Mouse (Mus musculus) heart, embryonic 11.5 days (tissue): Measurements from ENCODE around the gene Lama5. TPM values are rescaled to one million over a fixed set of nuclear protein-coding genes. Genes with fewer than 3 reads are reported as not detected.

Experiments
- ATAC-seq: fragments of 200-750 bp; cut with Nextera tagmentation; replicated peaks from 2 replicates; pipeline ENCODE4 v1.8.0; 2017; ENCODE audit warnings: moderate library complexity; ENCODE audit not compliant: insufficient number of reproducible peaks, low FRiP score, low TSS enrichment
- H3K27ac ChIP-seq: fragments of 300-500 bp; sonication (generic); 2 replicates; pipeline ENCODE4 v1.5.1; 2014; ENCODE audit warnings: mild to moderate bottlenecking, low read depth, low read length
- H3K27me3 ChIP-seq: fragments of 300-500 bp; sonication (generic); 2 replicates; pipeline ENCODE4 v1.6.1; 2014; ENCODE audit warnings: mild to moderate bottlenecking, low read length, mixed read lengths; ENCODE audit not compliant: control insufficient read depth, insufficient read depth
- H3K36me3 ChIP-seq: fragments of 300-500 bp; sonication (generic); 2 replicates; pipeline ENCODE4 v1.6.1; 2014; ENCODE audit warnings: mild to moderate bottlenecking, low read length, moderate library complexity, mixed read lengths; ENCODE audit not compliant: control insufficient read depth, insufficient read depth
- H3K4me1 ChIP-seq: fragments of 300-500 bp; sonication (generic); 2 replicates; pipeline ENCODE4 v1.6.1; 2014; ENCODE audit warnings: low read length; ENCODE audit not compliant: control insufficient read depth, insufficient read depth
- H3K4me2 ChIP-seq: fragments of 300-500 bp; sonication (generic); 2 replicates; pipeline ENCODE4 v1.6.1; 2014; ENCODE audit warnings: mild to moderate bottlenecking, moderate library complexity
- H3K4me3 ChIP-seq: fragments of 300-500 bp; sonication (generic); 2 replicates; pipeline ENCODE4 v1.5.1; 2014; ENCODE audit warnings: low read depth, low read length
- H3K9ac ChIP-seq: fragments of 300-500 bp; sonication (generic); 2 replicates; pipeline ENCODE4 v1.6.1; 2014; ENCODE audit warnings: mild to moderate bottlenecking, low read depth, low read length, moderate library complexity
- H3K9me3 ChIP-seq: fragments of 300-500 bp; sonication (generic); replicated peaks from 2 replicates; pipeline ENCODE4 v1.6.1; 2016; ENCODE audit warnings: low read length; ENCODE audit not compliant: control insufficient read depth
- WGBS: fragments of 180-500 bp; shearing (Covaris S2); extraction: QIAGEN DNeasy Blood & Tissue Kit; methylation state at CpG from one replicate; pipeline ENCODE4 v1.1.7; 2014; ENCODE audit not compliant: insufficient replicate concordance; 5-methylcytosine and 5-hydroxymethylcytosine counted together
- polyA plus RNA-seq: library from polyadenylated mRNA; unstranded; fragments of >200 nt; fragmentation: Nextera tagmentation; extraction: Ambion mirVana; gene quantifications from 2 replicates; pipeline ENCODE4 v1.2.1, GENCODE M21; 2014

Gene Lama5
- polyA plus RNA-seq, 1 experiment from 2014 or later = 24.0 TPM

DNA sequence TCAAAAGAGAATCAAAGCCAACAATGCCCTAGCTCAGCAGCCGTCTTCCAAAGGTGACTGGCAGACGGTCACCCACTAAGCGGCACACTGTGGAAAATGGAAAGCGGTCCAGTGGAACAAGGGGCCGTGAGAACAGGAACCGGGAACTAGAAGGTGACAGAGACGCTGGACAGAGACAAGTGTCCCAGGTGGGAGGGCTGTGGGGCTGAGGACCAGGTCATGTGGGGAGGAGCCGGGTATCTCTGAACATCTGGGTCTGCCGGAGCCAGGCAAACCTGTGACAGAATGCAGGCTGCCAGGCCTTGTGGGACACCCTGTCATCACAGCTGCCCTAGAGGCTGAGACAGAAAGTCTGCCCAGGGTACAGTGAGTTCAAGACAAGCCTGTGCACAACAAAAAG is 21.2 kb downstream of the Lama5 start:
- H3K27ac ChIP-seq = no peak overlapping the region
- no peak overlapping the region for H3K4me3 ChIP-seq
- 47% methylated on average over 9 of the region's 9 CpGs for WGBS
- no peak overlapping the region for H3K4me2 ChIP-seq
- no peaks in the 10 kb centered on the region for H3K9me3 ChIP-seq
- H3K9ac ChIP-seq = no peak overlapping the region
- no peaks in the 10 kb centered on the region for H3K27me3 ChIP-seq
- no peak for ATAC-seq
- 0 out of 2 replicates have a peak, but pooled peaks cover 2% of the 10 kb centered on the region for H3K36me3 ChIP-seq
- no peaks in the 10 kb centered on the region; the same call in 1 of the 2 replicates for H3K4me1 ChIP-seq

DNA sequence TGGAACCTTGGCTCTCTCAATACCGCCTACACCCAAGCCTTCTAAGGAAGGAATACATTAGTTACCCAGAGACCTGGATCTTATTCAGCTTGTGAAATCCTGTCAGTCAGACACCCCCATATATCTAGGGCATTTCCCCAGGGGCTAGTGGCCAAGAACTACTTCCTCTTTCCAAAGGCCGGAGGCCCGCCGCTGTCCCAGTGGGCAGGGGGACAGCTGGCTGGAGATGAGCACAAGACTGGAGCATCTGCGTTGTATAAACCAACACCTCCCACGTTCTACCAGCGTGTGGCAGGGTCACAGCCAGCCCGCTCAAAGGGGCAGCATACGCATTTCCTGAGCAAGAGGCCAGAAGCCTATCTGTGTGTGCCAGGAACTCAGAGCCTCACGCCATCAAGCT is 22.9 kb downstream of the Lama5 start:
- H3K9ac ChIP-seq = no peak overlapping the region
- H3K27ac ChIP-seq = no peak overlapping the region
- H3K27me3 ChIP-seq = no peaks in the 10 kb centered on the region
- no peak overlapping the region for H3K4me3 ChIP-seq
- H3K9me3 ChIP-seq = no peaks in the 10 kb centered on the region
- 0 out of 2 replicates have a peak, but pooled peaks cover 2% of the 10 kb centered on the region for H3K36me3 ChIP-seq
- no peak overlapping the region for H3K4me2 ChIP-seq
- no peaks in the 10 kb centered on the region; the same call in 1 of the 2 replicates for H3K4me1 ChIP-seq
- 75% methylated on average over 10 of the region's 10 CpGs for WGBS
- no peak for ATAC-seq

GRCm38 (mm10) chr2:180202263-180202662 is 23.4 kb downstream of the Lama5 start:
- Histone ChIP-seq H3K4me3 (no peak overlapping the region), H3K27me3 (no peaks in the 10 kb centered on the region), H3K9me3 (no peaks in the 10 kb centered on the region), H3K27ac (no peak overlapping the region), H3K36me3 (0 out of 2 replicates have a peak, but pooled peaks cover 2% of the 10 kb centered on the region), H3K9ac (no peak overlapping the region), H3K4me2 (no peak overlapping the region), H3K4me1 (no peaks in the 10 kb centered on the region; the same call in 1 of the 2 replicates)
- ATAC-seq = no peak
- WGBS = 92% methylated on average over 14 of the region's 14 CpGs

- Histone ChIP-seq H3K4me3 (no peak overlapping the region), H3K4me1 (no peaks in the 10 kb centered on the region; the same call in 1 of the 2 replicates), H3K36me3 (0 out of 2 replicates have a peak, but pooled peaks cover 2% of the 10 kb centered on the region), H3K27me3 (no peaks in the 10 kb centered on the region), H3K27ac (no peak overlapping the region), H3K9ac (no peak overlapping the region), H3K9me3 (no peaks in the 10 kb centered on the region), H3K4me2 (no peak overlapping the region)
- ATAC-seq = no peak
- 68% methylated on average over 9 of the region's 9 CpGs for WGBS
Measured at GRCm38 (mm10) chr2:180201303-180201702, 24.4 kb downstream of the Lama5 start.

- ATAC-seq = no peak
- H3K4me3 ChIP-seq = no peak overlapping the region
- H3K36me3 ChIP-seq = 0 out of 2 replicates have a peak, but pooled peaks cover 2% of the 10 kb centered on the region
- H3K4me2 ChIP-seq = no peak overlapping the region
- no peak overlapping the region for H3K27ac ChIP-seq
- no peaks in the 10 kb centered on the region for H3K9me3 ChIP-seq
- H3K4me1 ChIP-seq = no peaks in the 10 kb centered on the region; the same call in 1 of the 2 replicates
- 73% methylated on average over 11 of the region's 11 CpGs for WGBS
- no peak overlapping the region for H3K9ac ChIP-seq
- H3K27me3 ChIP-seq = no peaks in the 10 kb centered on the region
Measured at GRCm38 (mm10) chr2:180200681-180201080, 25.0 kb downstream of the Lama5 start.

DNA sequence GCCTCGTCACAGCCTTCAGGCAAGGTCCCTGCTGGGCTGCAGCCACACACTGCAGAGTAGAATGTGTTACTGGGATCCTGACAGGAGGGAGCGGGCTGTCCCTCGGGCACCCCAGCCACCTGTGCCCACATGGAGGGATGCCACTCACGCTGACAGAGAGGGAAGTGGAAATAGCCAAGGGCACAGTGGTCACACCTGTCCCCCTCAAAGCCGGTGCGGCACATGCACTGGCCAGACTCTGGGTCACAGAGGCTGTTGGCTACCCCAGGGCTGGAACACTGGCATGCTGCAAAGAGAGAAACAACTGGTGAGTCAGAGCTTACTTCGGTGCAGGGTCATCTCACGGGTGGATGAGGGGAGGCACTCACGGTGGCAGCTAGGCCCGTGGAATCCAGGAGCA is 26.9 kb downstream of the Lama5 start:
- Histone ChIP-seq H3K9ac (no peak overlapping the region), H3K9me3 (no peaks in the 10 kb centered on the region), H3K4me3 (no peak overlapping the region), H3K4me2 (no peak overlapping the region), H3K4me1 (no peaks in the 10 kb centered on the region), H3K27ac (no peak overlapping the region), H3K27me3 (no peaks in the 10 kb centered on the region), H3K36me3 (peaks cover 4% of the 10 kb centered on the region; the same call in 1 of the 2 replicates)
- 87% methylated on average over 10 of the region's 10 CpGs for WGBS
- ATAC-seq = no peak

DNA sequence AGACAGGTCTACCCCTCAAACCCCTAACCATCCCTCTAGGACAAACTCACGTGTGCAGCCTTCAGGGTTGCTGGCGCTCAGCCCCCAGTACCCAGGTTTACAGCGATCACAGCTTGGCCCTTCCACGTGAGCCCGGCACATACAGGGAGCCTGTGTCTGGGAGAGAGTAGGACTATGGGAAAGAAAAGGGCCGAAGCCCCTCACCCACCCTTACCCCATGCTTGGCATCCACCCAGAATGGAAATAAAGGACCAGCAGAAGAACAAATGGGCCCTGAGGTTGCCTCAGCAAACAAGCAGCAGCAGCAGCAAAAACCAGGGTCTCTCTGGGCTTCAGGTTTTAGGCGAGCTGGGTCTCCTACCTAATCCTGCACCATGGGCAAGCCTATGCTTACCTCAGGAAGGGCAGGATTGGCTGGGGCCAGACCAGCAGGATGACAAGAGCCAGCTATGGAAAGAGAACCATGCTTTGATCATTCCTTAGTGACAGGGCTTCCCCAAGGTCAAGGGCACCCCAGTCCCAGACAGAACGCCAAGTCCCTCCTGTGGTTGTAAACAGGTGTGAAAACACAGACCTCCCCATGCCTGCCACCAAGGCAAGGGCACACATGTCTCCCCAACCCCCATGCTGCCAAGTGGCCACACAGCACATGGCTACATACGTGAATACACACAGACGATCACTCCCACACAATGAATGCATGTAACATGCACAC is 28.2 kb downstream of the Lama5 start:
- peaks cover 5% of the 10 kb centered on the region; the same call in 1 of the 2 replicates for H3K36me3 ChIP-seq
- 89% methylated on average over 10 of the region's 10 CpGs for WGBS
- no peaks in the 10 kb centered on the region for H3K27me3 ChIP-seq
- ATAC-seq = no peak
- no peak overlapping the region for H3K27ac ChIP-seq
- H3K9me3 ChIP-seq = no peaks in the 10 kb centered on the region
- H3K4me2 ChIP-seq = no peak overlapping the region
- H3K4me3 ChIP-seq = no peak overlapping the region
- H3K4me1 ChIP-seq = no peaks in the 10 kb centered on the region
- H3K9ac ChIP-seq = no peak overlapping the region

GRCm38 (mm10) chr2:180196610-180197322 is 28.9 kb downstream of the Lama5 start:
- no peak overlapping the region for H3K4me2 ChIP-seq
- H3K9me3 ChIP-seq = no peaks in the 10 kb centered on the region
- H3K4me3 ChIP-seq = no peak overlapping the region
- H3K36me3 ChIP-seq = peaks cover 5% of the 10 kb centered on the region; the same call in 1 of the 2 replicates
- H3K27me3 ChIP-seq = no peaks in the 10 kb centered on the region
- 65% methylated on average over 12 of the region's 12 CpGs for WGBS
- H3K9ac ChIP-seq = no peak overlapping the region
- H3K27ac ChIP-seq = no peak overlapping the region
- no peaks in the 10 kb centered on the region for H3K4me1 ChIP-seq
- no peak for ATAC-seq
